Mouse (Mus musculus) ovary, postnatal 14 days (tissue): ENCODE data around the gene Cdh3.
A peak's percentile ranks its signal among the peaks of the same experiment; 100 is the strongest.
"Not testable (repeated sequence)": the region's sequence is repeated elsewhere in the genome, so short reads cannot be mapped to it uniquely, and the experiment has no call there.

ENCODE experiments used
- DNase-seq: peaks from one replicate; pipeline ENCODE4 v3.0.0; 2022; ENCODE audit warnings: low spot score

Gene Cdh3

GRCm38 (mm10) chr8:106571551-106572172 lies 61.0 kb downstream of the Cdh3 start:
- DNase-seq = no peak

- DNase-seq = not testable (repeated sequence)
Measured at GRCm38 (mm10) chr8:106572175-106572574, 61.5 kb downstream of the Cdh3 start.

GRCm38 (mm10) chr8:106573168-106573567 lies 62.5 kb downstream of the Cdh3 start, which contains the start of gene Gm10073:
TSS of gene Gm10073 (minus strand) at chr8:106573461.
- DNase-seq = not testable (repeated sequence)

- no peak for DNase-seq
Measured at GRCm38 (mm10) chr8:106574283-106574682, 63.6 kb downstream of the Cdh3 start.

- DNase-seq = no peak
Measured at GRCm38 (mm10) chr8:106576849-106577555, 66.3 kb downstream of the Cdh3 start.

GRCm38 (mm10) chr8:106579510-106579909 lies 68.8 kb downstream of the Cdh3 start:
- no peak for DNase-seq

GRCm38 (mm10) chr8:106581344-106582088 lies 70.8 kb downstream of the Cdh3 start:
- DNase-seq = no peak

GRCm38 (mm10) chr8:106584942-106585670 lies 74.4 kb downstream of the Cdh3 start:
- no peak for DNase-seq

- no peak for DNase-seq
Measured at GRCm38 (mm10) chr8:106585671-106586037, 75.0 kb downstream of the Cdh3 start.

GRCm38 (mm10) chr8:106586896-106587295 lies 76.2 kb downstream of the Cdh3 start:
- no peak for DNase-seq

GRCm38 (mm10) chr8:106588443-106589431 lies 78.0 kb downstream of the Cdh3 start:
- no peak for DNase-seq

GRCm38 (mm10) chr8:106592458-106592857 lies 81.8 kb downstream of the Cdh3 start:
- DNase-seq = no peak

GRCm38 (mm10) chr8:106595623-106596022 lies 84.9 kb downstream of the Cdh3 start:
- not testable (repeated sequence) for DNase-seq

- no peak for DNase-seq
Measured at GRCm38 (mm10) chr8:106597067-106597466, 86.4 kb downstream of the Cdh3 start.

- DNase-seq = no peak
Measured at GRCm38 (mm10) chr8:106599265-106599979, 88.7 kb downstream of the Cdh3 start.

- peak; percentile 54 for DNase-seq
Measured at GRCm38 (mm10) chr8:106603131-106603819, 92.6 kb downstream of the Cdh3 start, which contains the start of gene Cdh1. TSS of gene Cdh1 (plus strand) at chr8:106603351.

GRCm38 (mm10) chr8:106603933-106604332 lies 93.2 kb downstream of the Cdh3 start:
- no peak for DNase-seq

- DNase-seq = no peak
Measured at GRCm38 (mm10) chr8:106605657-106606056, 95.0 kb downstream of the Cdh3 start.

GRCm38 (mm10) chr8:106606121-106606520 lies 95.4 kb downstream of the Cdh3 start:
- DNase-seq = no peak
